Mouse (Mus musculus): ENCODE data around the gene Vsx1. TPM values are rescaled to one million over a fixed set of nuclear protein-coding genes. Genes with fewer than 3 reads are reported as not detected.

Vsx1 gene
- polyA plus RNA-seq, 1 experiment, result not detected

GRCm38 (mm10) chr2:150660049-150660448, 29.1 kb downstream of the Vsx1 start:
- H3K27me3 ChIP-seq (ENCODE audit: control insufficient read depth, insufficient read depth, insufficient read length), result no peaks in the 10 kb centered on the region
- no peak overlapping the region for H3K4me2 ChIP-seq (ENCODE audit: low read depth)
- no peak overlapping the region for H3ac ChIP-seq (ENCODE audit: control insufficient read depth, insufficient read length)
- TF ChIP-seq CEBPB (IDR thresholded peaks at IDR 0.05; ENCODE audit: insufficient read depth, poor library complexity, severe bottlenecking) (no peak), MAX (IDR thresholded peaks at IDR 0.05; ENCODE audit: low read depth) (no peak), POLR2A (IDR thresholded peaks at IDR 0.05; ENCODE audit: insufficient read length, low read depth) (no peak), USF1 (IDR thresholded peaks at IDR 0.05; ENCODE audit: low read depth) (no peak), MYOD1 (IDR thresholded peaks at IDR 0.05; ENCODE audit: control insufficient read depth in 1 of 3, insufficient read length in 2 of 3, low read depth in 2 of 3) (no peak)
- H3K36me3 ChIP-seq (ENCODE audit: control insufficient read depth, insufficient read depth), result no peaks in the 10 kb centered on the region
- H3K4me3 ChIP-seq, result no peak overlapping the region
- no peaks in the 10 kb centered on the region for H3K79me2 ChIP-seq (ENCODE audit: control insufficient read depth, insufficient read depth)

DNA sequence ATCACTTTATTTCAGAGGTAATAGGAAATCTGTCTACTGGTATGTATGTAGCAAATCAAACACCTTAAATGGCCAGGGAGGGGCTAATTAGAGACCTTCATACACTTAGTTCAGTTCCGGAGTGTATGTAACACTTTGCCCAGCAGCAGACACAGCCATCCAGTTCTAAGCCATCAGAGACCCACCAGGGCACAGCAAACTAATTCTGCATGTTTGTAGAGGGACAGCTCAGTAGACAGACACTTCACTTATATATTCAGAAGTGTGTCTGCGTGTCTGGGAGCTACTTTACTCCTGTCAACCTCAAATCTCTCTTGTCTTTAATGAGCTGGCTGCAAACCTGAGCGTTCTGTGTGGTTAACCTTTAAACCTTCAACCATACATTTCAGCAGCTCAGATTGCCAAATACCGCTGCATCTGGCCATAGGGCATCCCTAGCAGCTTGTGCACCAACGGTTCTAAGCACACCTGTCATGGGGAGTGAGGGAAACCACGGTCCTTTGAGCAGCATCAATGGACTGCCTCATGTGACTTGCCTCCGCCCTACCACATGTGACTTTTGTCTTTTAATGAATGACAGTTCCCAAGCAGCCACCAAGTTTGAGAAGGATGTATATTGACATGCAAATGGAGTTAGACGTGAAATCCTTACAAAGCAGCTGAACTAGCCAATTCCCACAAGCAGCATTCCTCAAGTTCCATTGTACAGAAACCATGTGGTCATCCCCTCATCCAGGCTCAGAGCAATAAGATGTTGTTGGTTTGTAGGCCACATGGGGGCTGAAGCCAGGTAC, 32.0 kb downstream of the Vsx1 start:
- Histone ChIP-seq H3K36me3 (ENCODE audit: control insufficient read depth, insufficient read depth) (no peaks in the 10 kb centered on the region), H3K27me3 (ENCODE audit: control insufficient read depth, insufficient read depth, insufficient read length) (no peaks in the 10 kb centered on the region), H3K79me2 (ENCODE audit: control insufficient read depth, insufficient read depth) (no peaks in the 10 kb centered on the region), H3ac (ENCODE audit: control insufficient read depth, insufficient read length) (no peak overlapping the region), H3K4me3 (no peak overlapping the region), H3K4me2 (ENCODE audit: low read depth) (no peak overlapping the region)
- TF ChIP-seq SRF (IDR thresholded peaks at IDR 0.05; ENCODE audit: control insufficient read depth, insufficient read length, low read depth) (no peak), TCF3 (IDR thresholded peaks at IDR 0.05; ENCODE audit: insufficient read length, low read depth) (no peak), E2F4 (IDR thresholded peaks at IDR 0.05; ENCODE audit: insufficient read depth) (no peak), POLR2AphosphoS2 (IDR thresholded peaks at IDR 0.05; ENCODE audit: insufficient read length, low read depth) (no peak), TCF12 (IDR thresholded peaks at IDR 0.05; ENCODE audit: insufficient read depth, poor library complexity, severe bottlenecking) (no peak), MYOD1 (IDR thresholded peaks at IDR 0.05; ENCODE audit: control insufficient read depth in 1 of 3, insufficient read length in 2 of 3, low read depth in 2 of 3) (no peak)

- no peaks in the 10 kb centered on the region for H3K79me2 ChIP-seq (ENCODE audit: control insufficient read depth, insufficient read depth)
- no peak overlapping the region for H3ac ChIP-seq (ENCODE audit: control insufficient read depth, insufficient read length)
- no peak overlapping the region for H3K4me2 ChIP-seq (ENCODE audit: low read depth)
- TF ChIP-seq TCF12 (IDR thresholded peaks at IDR 0.05; ENCODE audit: insufficient read depth, poor library complexity, severe bottlenecking), result no peak
- TF ChIP-seq REST (IDR thresholded peaks at IDR 0.05; ENCODE audit: insufficient read depth, insufficient read length), result no peak
- TF ChIP-seq CEBPB (IDR thresholded peaks at IDR 0.05; ENCODE audit: insufficient read depth, poor library complexity, severe bottlenecking), result no peak
- no peak for TF ChIP-seq E2F4 (IDR thresholded peaks at IDR 0.05; ENCODE audit: insufficient read depth)
- no peak for TF ChIP-seq USF1 (IDR thresholded peaks at IDR 0.05; ENCODE audit: low read depth)
- no peak for TF ChIP-seq POLR2AphosphoS2 (IDR thresholded peaks at IDR 0.05; ENCODE audit: insufficient read length, low read depth)
- no peak for TF ChIP-seq TCF3 (IDR thresholded peaks at IDR 0.05; ENCODE audit: insufficient read length, low read depth)
- no peak for TF ChIP-seq SRF (IDR thresholded peaks at IDR 0.05; ENCODE audit: control insufficient read depth, insufficient read length, low read depth)
- TF ChIP-seq MYOG (IDR thresholded peaks at IDR 0.05; ENCODE audit: control insufficient read depth in 1 of 3, insufficient read depth in 1 of 3, insufficient read length in 2 of 3, low read depth in 2 of 3), result no peak
- no peak for TF ChIP-seq MYOD1 (IDR thresholded peaks at IDR 0.05; ENCODE audit: control insufficient read depth in 1 of 3, insufficient read length in 2 of 3, low read depth in 2 of 3)
- H3K36me3 ChIP-seq (ENCODE audit: control insufficient read depth, insufficient read depth), result no peaks in the 10 kb centered on the region
- no peak overlapping the region for H3K4me3 ChIP-seq
- H3K27me3 ChIP-seq (ENCODE audit: control insufficient read depth, insufficient read depth, insufficient read length), result no peaks in the 10 kb centered on the region
Observed at GRCm38 (mm10) chr2:150656112-150656511, 33.0 kb downstream of the Vsx1 start.

DNA sequence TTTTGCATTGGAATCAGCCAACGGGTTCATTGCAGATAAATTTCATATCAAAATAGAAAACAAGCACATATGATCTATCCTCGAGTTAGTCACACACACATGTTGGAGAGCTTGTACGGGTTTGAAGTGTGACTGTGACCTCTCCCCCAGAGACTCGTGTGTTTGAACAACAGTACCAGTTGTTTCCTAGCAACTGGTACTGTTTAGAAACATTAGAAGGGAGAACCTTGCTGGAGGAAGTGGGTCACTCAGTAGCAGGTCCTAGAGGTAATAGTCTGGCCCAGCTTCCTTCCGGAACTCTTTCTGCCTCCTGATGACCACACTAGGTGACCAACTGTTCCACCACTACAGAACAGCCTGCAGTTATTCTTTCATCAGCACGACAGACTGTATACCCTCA, 33.9 kb downstream of the Vsx1 start:
- no peak for TF ChIP-seq MAX (IDR thresholded peaks at IDR 0.05; ENCODE audit: low read depth)
- no peak for TF ChIP-seq TCF12 (IDR thresholded peaks at IDR 0.05; ENCODE audit: insufficient read depth, poor library complexity, severe bottlenecking)
- no peak for TF ChIP-seq TCF3 (IDR thresholded peaks at IDR 0.05; ENCODE audit: insufficient read length, low read depth)
- TF ChIP-seq REST (IDR thresholded peaks at IDR 0.05; ENCODE audit: insufficient read depth, insufficient read length), result no peak
- TF ChIP-seq CEBPB (IDR thresholded peaks at IDR 0.05; ENCODE audit: insufficient read depth, poor library complexity, severe bottlenecking), result no peak
- no peak for TF ChIP-seq MYOD1 (IDR thresholded peaks at IDR 0.05; ENCODE audit: control insufficient read depth in 1 of 3, insufficient read length in 2 of 3, low read depth in 2 of 3)
- TF ChIP-seq POLR2A (IDR thresholded peaks at IDR 0.05; ENCODE audit: insufficient read length, low read depth), result no peak
- no peak for TF ChIP-seq SRF (IDR thresholded peaks at IDR 0.05; ENCODE audit: control insufficient read depth, insufficient read length, low read depth)
- TF ChIP-seq MYOG (IDR thresholded peaks at IDR 0.05; ENCODE audit: control insufficient read depth in 1 of 3, insufficient read depth in 1 of 3, insufficient read length in 2 of 3, low read depth in 2 of 3), result no peak
- TF ChIP-seq USF1 (IDR thresholded peaks at IDR 0.05; ENCODE audit: low read depth), result no peak
- Histone ChIP-seq H3K27me3 (ENCODE audit: control insufficient read depth, insufficient read depth, insufficient read length) (no peaks in the 10 kb centered on the region), H3K4me2 (ENCODE audit: low read depth) (no peak overlapping the region), H3ac (ENCODE audit: control insufficient read depth, insufficient read length) (no peak overlapping the region), H3K4me3 (no peak overlapping the region), H3K36me3 (ENCODE audit: control insufficient read depth, insufficient read depth) (no peaks in the 10 kb centered on the region), H3K79me2 (ENCODE audit: control insufficient read depth, insufficient read depth) (no peaks in the 10 kb centered on the region)

DNA sequence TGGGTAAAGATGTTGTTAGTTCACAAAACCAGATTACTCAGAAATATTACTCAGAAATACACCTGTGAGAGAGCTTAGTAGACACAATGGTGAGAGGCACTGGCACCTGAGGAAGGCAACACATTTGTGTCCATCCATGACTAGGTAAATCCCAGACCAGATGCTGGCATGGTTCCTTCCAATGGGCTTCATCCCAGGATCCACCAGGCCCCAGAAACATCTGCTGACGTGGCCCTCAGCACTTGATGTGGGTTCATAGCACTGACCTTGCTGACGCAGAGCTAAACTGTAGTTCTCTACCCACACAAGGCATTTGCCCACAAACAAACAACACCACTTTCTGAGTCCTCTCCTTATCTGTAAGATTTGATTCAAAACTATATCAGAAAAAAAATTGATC, 34.3 kb downstream of the Vsx1 start:
- no peak overlapping the region for H3K4me3 ChIP-seq
- no peaks in the 10 kb centered on the region for H3K79me2 ChIP-seq (ENCODE audit: control insufficient read depth, insufficient read depth)
- no peak for TF ChIP-seq TCF12 (IDR thresholded peaks at IDR 0.05; ENCODE audit: insufficient read depth, poor library complexity, severe bottlenecking)
- TF ChIP-seq POLR2A (IDR thresholded peaks at IDR 0.05; ENCODE audit: insufficient read length, low read depth), result no peak
- no peak for TF ChIP-seq USF1 (IDR thresholded peaks at IDR 0.05; ENCODE audit: low read depth)
- no peak for TF ChIP-seq POLR2AphosphoS2 (IDR thresholded peaks at IDR 0.05; ENCODE audit: insufficient read length, low read depth)
- TF ChIP-seq MAX (IDR thresholded peaks at IDR 0.05; ENCODE audit: low read depth), result no peak
- no peak for TF ChIP-seq MYOG (IDR thresholded peaks at IDR 0.05; ENCODE audit: control insufficient read depth in 1 of 3, insufficient read depth in 1 of 3, insufficient read length in 2 of 3, low read depth in 2 of 3)
- TF ChIP-seq MYOD1 (IDR thresholded peaks at IDR 0.05; ENCODE audit: control insufficient read depth in 1 of 3, insufficient read length in 2 of 3, low read depth in 2 of 3), result no peak
- TF ChIP-seq CEBPB (IDR thresholded peaks at IDR 0.05; ENCODE audit: insufficient read depth, poor library complexity, severe bottlenecking), result no peak
- TF ChIP-seq TCF3 (IDR thresholded peaks at IDR 0.05; ENCODE audit: insufficient read length, low read depth), result no peak
- no peaks in the 10 kb centered on the region for H3K36me3 ChIP-seq (ENCODE audit: control insufficient read depth, insufficient read depth)
- H3ac ChIP-seq (ENCODE audit: control insufficient read depth, insufficient read length), result no peak overlapping the region
- H3K4me2 ChIP-seq (ENCODE audit: low read depth), result no peak overlapping the region
- no peaks in the 10 kb centered on the region for H3K27me3 ChIP-seq (ENCODE audit: control insufficient read depth, insufficient read depth, insufficient read length)
